Mouse (Mus musculus) CH12.LX (cell line): ENCODE measurements around the gene Dlg2. TPM values are rescaled to one million over a fixed set of nuclear protein-coding genes. Genes with fewer than 3 reads are reported as not detected.

Experiments
- DNase-seq: peaks from one replicate; pipeline ENCODE4 v3.0.0-alpha.2; 2013; ENCODE audit errors: extremely low read depth
- H3K27ac ChIP-seq: 2 replicates; pipeline ENCODE4 v1.5.1; 2012; ENCODE audit warnings: low read depth, mild to moderate bottlenecking, control low read depth, moderate library complexity; ENCODE audit not compliant: insufficient read depth
- H3K27me3 ChIP-seq: replicated peaks from 2 replicates; pipeline ENCODE3; 2012; ENCODE audit warnings: inconsistent platforms
- H3K36me3 ChIP-seq, 2 experiments: replicated peaks in 1 of 2; 2 replicates each; pipeline versions ENCODE3 to v1.6.1; 2012; ENCODE audit warnings: inconsistent platforms in 1 of 2, low read length in 1 of 2, mild to moderate bottlenecking in 1 of 2, mixed read lengths in 1 of 2, moderate library complexity in 1 of 2; ENCODE audit not compliant: control insufficient read depth in 1 of 2, insufficient read depth in 1 of 2
- H3K4me1 ChIP-seq, 2 experiments: 2 replicates each; pipeline ENCODE4 v1.6.1; 2012; ENCODE audit warnings: inconsistent platforms in 1 of 2, moderate library complexity in 1 of 2; ENCODE audit not compliant: insufficient read depth in 2 of 2, control insufficient read depth in 1 of 2
- H3K4me2 ChIP-seq: 2 replicates; pipeline ENCODE4 v1.6.1; 2012; ENCODE audit warnings: low read depth, mild to moderate bottlenecking, control low read depth; ENCODE audit not compliant: poor library complexity, insufficient read depth, severe bottlenecking
- H3K4me3 ChIP-seq, 3 experiments: fragments of 150-350 bp in 1 of 3; sonication (generic) in 1 of 3; replicated peaks in 1 of 3; 2 replicates each; pipeline versions ENCODE3 to v1.5.1; 2011 to 2012; ENCODE audit warnings: low read depth in 2 of 3, low read length in 2 of 3, mild to moderate bottlenecking in 2 of 3, moderate library complexity in 2 of 3, control low read depth in 1 of 3, improper control_type of control experiment in 1 of 3, inconsistent platforms in 1 of 3, mixed read lengths in 1 of 3; ENCODE audit not compliant: poor library complexity in 1 of 3
- H3K79me2 ChIP-seq: replicated peaks from 2 replicates; pipeline ENCODE4 v1.6.1; 2012; ENCODE audit warnings: mild to moderate bottlenecking, moderate library complexity; ENCODE audit not compliant: control insufficient read depth, poor library complexity, insufficient read depth, severe bottlenecking; ENCODE audit errors: extremely low read depth
- H3K9ac ChIP-seq: 2 replicates; pipeline ENCODE4 v1.6.1; 2012; ENCODE audit warnings: low read depth, mild to moderate bottlenecking, control low read depth, moderate library complexity; ENCODE audit not compliant: insufficient read depth
- H3K9me3 ChIP-seq: replicated peaks from 2 replicates; pipeline ENCODE3; 2012; ENCODE audit warnings: low read length, inconsistent platforms, mixed read lengths
- CHD1 ChIP-seq: IDR thresholded peaks from 2 replicates; pipeline ENCODE4 v1.6.1; 2012; ENCODE audit warnings: low read depth, low read length, improper control_type of control experiment, inconsistent platforms
- CHD2 ChIP-seq: IDR thresholded peaks from 2 replicates; pipeline ENCODE4 v1.6.1; 2011; ENCODE audit warnings: low read length, improper control_type of control experiment
- CTCF ChIP-seq, 2 experiments: IDR thresholded peaks in 1 of 2; conservative IDR thresholded peaks in 1 of 2; 2 replicates each; pipeline ENCODE4 v1.5.1; 2011 to 2012; ENCODE audit warnings: low read depth in 2 of 2, low read length in 2 of 2, improper control_type of control experiment in 1 of 2, inconsistent platforms in 1 of 2, mild to moderate bottlenecking in 1 of 2, moderate library complexity in 1 of 2
- E2F4 ChIP-seq: IDR thresholded peaks from 2 replicates; pipeline ENCODE4 v1.6.1; 2011; ENCODE audit warnings: low read depth, low read length, improper control_type of control experiment; ENCODE audit not compliant: insufficient replicate concordance
- EP300 ChIP-seq: IDR thresholded peaks from 2 replicates; pipeline ENCODE4 v1.6.1; 2011; ENCODE audit warnings: low read length, improper control_type of control experiment
- GABPA ChIP-seq: IDR thresholded peaks from 2 replicates; pipeline ENCODE4 v1.6.1; 2012; ENCODE audit warnings: low read depth, low read length, improper control_type of control experiment, inconsistent platforms; ENCODE audit not compliant: insufficient replicate concordance
- HCFC1 ChIP-seq: IDR thresholded peaks from 2 replicates; pipeline ENCODE4 v1.6.1; 2012; ENCODE audit warnings: low read depth, mild to moderate bottlenecking, inconsistent platforms, low read length, improper control_type of control experiment
- JUN ChIP-seq: IDR thresholded peaks from 2 replicates; pipeline ENCODE4 v1.6.1; 2011; ENCODE audit warnings: low read depth, mild to moderate bottlenecking, low read length, improper control_type of control experiment, moderate library complexity; ENCODE audit not compliant: insufficient read depth
- KAT2A ChIP-seq: IDR thresholded peaks from 2 replicates; pipeline ENCODE4 v1.6.1; 2012; ENCODE audit warnings: low read length, improper control_type of control experiment, inconsistent platforms; ENCODE audit not compliant: insufficient replicate concordance
- MAFK ChIP-seq: IDR thresholded peaks from 2 replicates; pipeline ENCODE4 v1.6.1; 2011; ENCODE audit warnings: low read length, improper control_type of control experiment; ENCODE audit not compliant: insufficient replicate concordance
- MAX ChIP-seq: IDR thresholded peaks from 2 replicates; pipeline ENCODE4 v1.6.1; 2011; ENCODE audit warnings: low read length, improper control_type of control experiment
- MYC ChIP-seq: IDR thresholded peaks from 2 replicates; pipeline ENCODE4 v1.6.1; 2011; ENCODE audit warnings: low read depth, mild to moderate bottlenecking, improper control_type of control experiment, low read length
- NELFE ChIP-seq: IDR thresholded peaks from 2 replicates; pipeline ENCODE4 v1.6.1; 2011; ENCODE audit warnings: low read depth, low read length, improper control_type of control experiment
- NRF1 ChIP-seq: IDR thresholded peaks from 2 replicates; pipeline ENCODE4 v1.6.1; 2014; ENCODE audit warnings: low read depth, mild to moderate bottlenecking, inconsistent platforms, low read length, improper control_type of control experiment, moderate library complexity
- POLR2AphosphoS2 ChIP-seq: IDR thresholded peaks from 2 replicates; pipeline ENCODE4 v1.6.1; 2011; ENCODE audit warnings: low read depth, low read length, improper control_type of control experiment
- RAD21 ChIP-seq: IDR thresholded peaks from 2 replicates; pipeline ENCODE4 v1.6.1; 2011; ENCODE audit warnings: low read depth, mild to moderate bottlenecking, low read length, improper control_type of control experiment, moderate library complexity
- RCOR1 ChIP-seq: conservative IDR thresholded peaks from 2 replicates; pipeline ENCODE4 v1.6.1; 2012; ENCODE audit warnings: low read depth, mild to moderate bottlenecking, inconsistent platforms, low read length, improper control_type of control experiment
- SIN3A ChIP-seq: IDR thresholded peaks from 2 replicates; pipeline ENCODE4 v1.6.1; 2012; ENCODE audit warnings: low read length, improper control_type of control experiment, inconsistent platforms
- SMC3 ChIP-seq: IDR thresholded peaks from 2 replicates; pipeline ENCODE4 v1.6.1; 2011; ENCODE audit warnings: low read depth, low read length, improper control_type of control experiment
- USF1 ChIP-seq: IDR thresholded peaks from 2 replicates; pipeline ENCODE4 v1.6.1; 2014; ENCODE audit warnings: low read depth, mild to moderate bottlenecking, inconsistent platforms, low read length, improper control_type of control experiment
- ZMIZ1 ChIP-seq: IDR thresholded peaks from 2 replicates; pipeline ENCODE4 v1.6.1; 2012; ENCODE audit warnings: low read depth, mild to moderate bottlenecking, inconsistent platforms, low read length, improper control_type of control experiment
- ZNF384 ChIP-seq: IDR thresholded peaks from 2 replicates; pipeline ENCODE4 v1.6.1; 2012; ENCODE audit warnings: low read depth, low read length, improper control_type of control experiment, inconsistent platforms
- dilution Hi-C: fragments of 300-500 bp; cut with MboI; formaldehyde crosslinking; loops from 2 replicates; pipeline ENCODE4 v1.14.3; 2020; ENCODE audit warnings: low sequenced_read_pairs; ENCODE audit not compliant: extremely low pct_unique_long_range_greater_than_20kb, extremely low pct_ligation_motif_present
- in situ Hi-C: fragments of 300-500 bp; cut with MboI; formaldehyde crosslinking; loops from 3 replicates; pipeline ENCODE4 v1.14.3; 2019; ENCODE audit warnings: low sequenced_read_pairs, low pct_ligation_motif_present, low pct_unique_long_range_greater_than_20kb, mixed read lengths
- polyA plus RNA-seq: library from polyadenylated mRNA; unstranded; fragments of >175 nt; gene quantifications from 2 replicates; pipeline ENCODE4 v1.2.1, GENCODE M21; 2012; ENCODE audit warnings: low read depth; ENCODE audit not compliant: insufficient read length
- total RNA-seq, 2 experiments: library from RNA; depleted of rRNA; stranded (reverse); fragments of 300-350 nt in 1 of 2; fragments of >200 nt in 1 of 2; gene quantifications; 2 replicates each; pipeline ENCODE4 v1.2.3; 2012 to 2014

Dlg2 gene
- total and polyA plus RNA-seq, 3 experiments: 0.36 TPM; not detected in 2

DNA sequence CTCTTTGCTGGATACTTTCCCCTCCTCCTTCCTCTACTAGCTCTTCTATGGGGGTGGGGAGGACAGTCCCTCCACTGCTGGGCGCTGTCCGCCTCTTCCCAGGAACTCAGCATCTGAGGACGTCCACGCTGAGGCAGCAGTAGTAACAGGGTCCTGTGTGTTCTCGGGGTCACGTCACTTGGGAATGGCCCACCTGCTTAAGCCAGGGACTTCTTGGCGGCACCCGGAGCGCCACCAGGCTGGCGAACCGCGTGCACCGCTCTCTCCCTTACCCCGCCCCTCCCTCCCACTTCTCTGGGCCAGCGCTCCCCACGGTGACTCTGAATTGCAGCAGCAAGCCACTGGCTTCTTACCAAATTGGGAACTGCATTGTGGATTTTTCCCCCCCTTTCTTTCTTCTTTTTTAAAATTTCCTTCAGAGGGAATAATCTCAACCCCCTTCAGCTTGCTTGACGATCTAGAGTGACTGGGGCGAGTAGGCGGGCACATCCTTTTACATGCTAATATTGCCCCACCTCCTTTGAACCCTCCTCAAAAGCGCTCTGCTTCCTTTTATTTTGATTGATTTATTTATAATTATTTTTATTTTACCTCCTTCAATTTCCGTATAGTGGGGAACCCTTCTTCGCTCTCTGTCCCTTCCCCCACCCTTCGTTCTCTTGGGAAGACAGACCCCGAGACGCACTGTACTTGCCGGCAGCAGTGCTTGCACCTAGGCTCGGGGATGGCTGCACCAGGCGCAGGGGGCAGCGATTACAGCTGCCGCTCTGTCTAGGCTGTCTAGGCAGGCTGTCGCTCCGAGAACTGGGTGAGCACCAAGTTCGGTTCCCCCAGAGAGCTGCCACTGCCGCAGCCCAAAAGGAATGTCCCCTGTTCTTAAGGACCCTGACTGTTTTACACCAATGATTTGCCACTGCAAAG, 785.8 kb downstream of the Dlg2 start:
- no peaks in the 10 kb centered on the region for H3K27me3 ChIP-seq
- TF ChIP-seq SIN3A (no peak), SMC3 (no peak), ZNF384 (no peak), KAT2A (no peak), E2F4 (no peak), RCOR1 (no peak), HCFC1 (no peak), RAD21 (no peak)
- TF ChIP-seq, all 38 proteins: peak for 0
- H3K9ac ChIP-seq: no peak overlapping the region
- no peak overlapping the region for H3K4me2 ChIP-seq
- dilution Hi-C loops (no loop called here), in situ Hi-C loops (no loop called here)
- no peak overlapping the region for H3K27ac ChIP-seq
- H3K4me1 ChIP-seq: no peaks in the 10 kb centered on the region
- no peaks in the 10 kb centered on the region for H3K9me3 ChIP-seq
- no peak overlapping the region for H3K4me3 ChIP-seq
- H3K79me2 ChIP-seq: no peaks in the 10 kb centered on the region
- no peaks in the 10 kb centered on the region for H3K36me3 ChIP-seq
- DNase-seq: no peak

DNA sequence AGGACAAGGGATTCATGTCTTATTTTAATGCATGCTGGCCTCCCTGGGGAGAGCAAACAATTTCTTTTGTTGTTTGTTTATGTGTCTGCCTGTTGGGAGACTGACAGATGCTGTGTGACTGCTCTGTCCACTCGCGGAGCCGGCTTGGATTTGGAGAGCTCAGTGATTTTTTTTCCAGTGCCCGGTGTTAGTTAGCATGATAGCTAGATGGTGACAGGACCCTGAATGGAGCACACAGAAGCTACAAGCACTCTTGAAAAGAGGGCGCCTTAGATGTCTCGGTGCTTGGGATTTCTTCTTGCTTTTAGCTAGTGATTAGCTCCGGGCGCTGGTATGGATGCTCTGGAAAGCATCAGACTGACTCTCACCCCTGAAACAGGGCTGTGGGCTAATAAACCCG, 786.5 kb downstream of the Dlg2 start:
- TF ChIP-seq KAT2A: no peak
- TF ChIP-seq GABPA: no peak
- TF ChIP-seq POLR2AphosphoS2: no peak
- no peak for TF ChIP-seq CHD1
- TF ChIP-seq MAX: no peak
- no peak for TF ChIP-seq ZMIZ1
- TF ChIP-seq SIN3A: no peak
- no peak for TF ChIP-seq EP300
- no peak for TF ChIP-seq RAD21
- TF ChIP-seq E2F4: no peak
- TF ChIP-seq HCFC1: no peak
- TF ChIP-seq NRF1: no peak
- TF ChIP-seq NELFE: no peak
- TF ChIP-seq CHD2: no peak
- no peak for TF ChIP-seq MAFK
- no peak for TF ChIP-seq JUN
- TF ChIP-seq MYC: no peak
- no peak for TF ChIP-seq USF1
- TF ChIP-seq CTCF (conservative IDR thresholded peaks at IDR 0.05 in 1 of 2, IDR thresholded peaks at IDR 0.05 in 1 of 2; ENCODE audit: low read depth in 2 of 2, low read length in 2 of 2): no peak
- Histone ChIP-seq H3K79me2 (no peaks in the 10 kb centered on the region), H3K27me3 (no peaks in the 10 kb centered on the region), H3K9me3 (no peaks in the 10 kb centered on the region), H3K4me1 (no peaks in the 10 kb centered on the region), H3K4me2 (no peak overlapping the region), H3K4me3 (no peak overlapping the region), H3K9ac (no peak overlapping the region), H3K27ac (no peak overlapping the region), H3K36me3 (no peaks in the 10 kb centered on the region)
- DNase-seq: no peak
- in situ Hi-C loops: no loop called here
- dilution Hi-C loops: no loop called here
